Mouse (Mus musculus) forebrain, embryonic 11.5 days (tissue): ENCODE measurements around the gene Ahnak2. TPM values are rescaled to one million over a fixed set of nuclear protein-coding genes. Genes with fewer than 3 reads are reported as not detected.

Experiments used
- ATAC-seq: fragments of 200-750 bp; cut with Nextera tagmentation; replicated peaks from 2 replicates; pipeline ENCODE4 v1.8.0; 2017; ENCODE audit warnings: moderate TSS enrichment; ENCODE audit not compliant: low FRiP score
- DNase-seq: peaks from one replicate; pipeline ENCODE4 v3.0.0-alpha.2; 2017; ENCODE audit warnings: low spot score
- H3K27ac ChIP-seq: fragments of 300-500 bp; sonication (generic); 2 replicates; pipeline ENCODE4 v1.5.1; 2014; ENCODE audit warnings: low read depth, low read length
- H3K27me3 ChIP-seq: fragments of 300-500 bp; sonication (generic); 2 replicates; pipeline ENCODE4 v1.6.1; 2014; ENCODE audit warnings: mild to moderate bottlenecking, low read length, mixed read lengths; ENCODE audit not compliant: control insufficient read depth, insufficient read depth
- H3K36me3 ChIP-seq: fragments of 300-500 bp; sonication (generic); 2 replicates; pipeline ENCODE4 v1.6.1; 2014; ENCODE audit warnings: mild to moderate bottlenecking, low read length, moderate library complexity, mixed read lengths; ENCODE audit not compliant: control insufficient read depth, insufficient read depth
- H3K4me1 ChIP-seq: fragments of 300-500 bp; sonication (generic); replicated peaks from 2 replicates; pipeline ENCODE4 v1.6.1; 2014; ENCODE audit warnings: low read length, mixed read lengths; ENCODE audit not compliant: control insufficient read depth, insufficient read depth
- H3K4me2 ChIP-seq: fragments of 300-500 bp; sonication (generic); 2 replicates; pipeline ENCODE4 v1.6.1; 2014; ENCODE audit warnings: low read depth, mild to moderate bottlenecking, low read length, moderate library complexity, mixed read lengths; ENCODE audit not compliant: severe bottlenecking
- H3K4me3 ChIP-seq: fragments of 300-500 bp; sonication (generic); 2 replicates; pipeline ENCODE4 v1.5.1; 2014; ENCODE audit warnings: low read depth, low read length
- H3K9ac ChIP-seq: fragments of 300-500 bp; sonication (generic); 2 replicates; pipeline ENCODE4 v1.6.1; 2014; ENCODE audit warnings: low read length
- H3K9me3 ChIP-seq: fragments of 300-500 bp; sonication (generic); 2 replicates; pipeline ENCODE4 v1.6.1; 2016; ENCODE audit warnings: low read length, mixed read lengths; ENCODE audit not compliant: control insufficient read depth
- WGBS: fragments of 180-500 bp; shearing (Covaris S2); extraction: QIAGEN DNeasy Blood & Tissue Kit; methylation state at CpG from one replicate; pipeline ENCODE4 v1.1.7; 2014; 5-methylcytosine and 5-hydroxymethylcytosine counted together
- polyA plus RNA-seq: library from polyadenylated mRNA; unstranded; fragments of >200 nt; fragmentation: Nextera tagmentation; extraction: Ambion mirVana; gene quantifications from 2 replicates; pipeline ENCODE4 v1.2.1, GENCODE M21; 2014

Ahnak2 gene
- polyA plus RNA-seq, 1 experiment from 2014 or later: 0.08 TPM

GRCm38 (mm10) chr12:112814682-112815470 is 12.4 kb upstream of the Ahnak2 start:
- H3K4me3 ChIP-seq: no peak overlapping the region
- WGBS: 82% methylated on average over 14 of the region's 14 CpGs
- DNase-seq: no peak
- no peaks in the 10 kb centered on the region; the same call in 1 of the 2 replicates for H3K4me1 ChIP-seq
- peaks cover 4% of the 10 kb centered on the region for H3K36me3 ChIP-seq
- H3K9me3 ChIP-seq: no peaks in the 10 kb centered on the region
- no peak overlapping the region for H3K4me2 ChIP-seq
- H3K27me3 ChIP-seq: no peaks in the 10 kb centered on the region
- ATAC-seq: no peak
- no peak overlapping the region for H3K27ac ChIP-seq
- H3K9ac ChIP-seq: no peak overlapping the region

GRCm38 (mm10) chr12:112813370-112813769 is 10.9 kb upstream of the Ahnak2 start:
- H3K4me1 ChIP-seq: peaks cover 8% of the 10 kb centered on the region
- H3K9ac ChIP-seq: no peak overlapping the region
- H3K4me2 ChIP-seq: no peak overlapping the region
- no peak for DNase-seq
- 89% methylated on average over 7 of the region's 7 CpGs for WGBS
- H3K27ac ChIP-seq: no peak overlapping the region
- no peak for ATAC-seq
- H3K27me3 ChIP-seq: no peaks in the 10 kb centered on the region
- no peak overlapping the region for H3K4me3 ChIP-seq
- no peaks in the 10 kb centered on the region for H3K9me3 ChIP-seq
- H3K36me3 ChIP-seq: peaks cover under 1% of the 10 kb centered on the region; the same call in 1 of the 2 replicates

GRCm38 (mm10) chr12:112810092-112810885 is 7.8 kb upstream of the Ahnak2 start:
- 68% methylated on average over 19 of the region's 19 CpGs for WGBS
- H3K9ac ChIP-seq: no peak overlapping the region; the same call in 1 of the 2 replicates
- DNase-seq (no peak), ATAC-seq (no peak)
- H3K4me3 ChIP-seq: no peak overlapping the region
- no peaks in the 10 kb centered on the region for H3K27me3 ChIP-seq
- no peak overlapping the region for H3K4me2 ChIP-seq
- H3K36me3 ChIP-seq: no peaks in the 10 kb centered on the region
- H3K27ac ChIP-seq: no peak overlapping the region
- H3K9me3 ChIP-seq: no peaks in the 10 kb centered on the region
- H3K4me1 ChIP-seq: peaks cover 10% of the 10 kb centered on the region

GRCm38 (mm10) chr12:112809641-112810040 is 7.2 kb upstream of the Ahnak2 start:
- H3K9ac ChIP-seq: peak overlapping the region; percentile 59
- H3K36me3 ChIP-seq: no peaks in the 10 kb centered on the region
- peak overlapping the region; percentile 96 for H3K4me2 ChIP-seq
- DNase-seq (no peak), ATAC-seq (no peak)
- H3K27me3 ChIP-seq: no peaks in the 10 kb centered on the region
- 28% methylated on average over 8 of the region's 8 CpGs for WGBS
- H3K4me1 ChIP-seq: peaks cover 10% of the 10 kb centered on the region
- H3K27ac ChIP-seq: no peak overlapping the region
- H3K9me3 ChIP-seq: no peaks in the 10 kb centered on the region
- H3K4me3 ChIP-seq: peak overlapping the region; percentile 62

GRCm38 (mm10) chr12:112808587-112809364 is 6.3 kb upstream of the Ahnak2 start, which contains the start of gene Clba1:
Clba1 (plus strand) TSS chr12:112808937.
- DNase-seq: peak; percentile 93
- H3K36me3 ChIP-seq: no peaks in the 10 kb centered on the region
- peak within 1 kb of the TSS; percentile 62 for H3K4me3 ChIP-seq
- ATAC-seq: peak; percentile 92
- H3K27ac ChIP-seq: no peak within 1 kb of the TSS; the same call in 1 of the 2 replicates
- H3K4me2 ChIP-seq: peak within 1 kb of the TSS; percentile 96
- no peaks in the 10 kb centered on the region for H3K27me3 ChIP-seq
- peak within 1 kb of the TSS; percentile 59 for H3K9ac ChIP-seq
- no peaks in the 10 kb centered on the region for H3K9me3 ChIP-seq
- peaks cover 10% of the 10 kb centered on the region for H3K4me1 ChIP-seq
- 2% methylated on average over 64 of the region's 64 CpGs for WGBS

- peak overlapping the region; percentile 96 for H3K4me2 ChIP-seq
- H3K4me1 ChIP-seq: peaks cover 10% of the 10 kb centered on the region
- DNase-seq: no peak
- ATAC-seq: peak; percentile 54
- 58% methylated on average over 5 of the region's 5 CpGs for WGBS
- peak overlapping the region; percentile 59 for H3K9ac ChIP-seq
- H3K9me3 ChIP-seq: no peaks in the 10 kb centered on the region
- no peaks in the 10 kb centered on the region for H3K36me3 ChIP-seq
- H3K27me3 ChIP-seq: no peaks in the 10 kb centered on the region; the same call in 1 of the 2 replicates
- peak overlapping the region; percentile 62 for H3K4me3 ChIP-seq
- H3K27ac ChIP-seq: no peak overlapping the region; the same call in 1 of the 2 replicates
These were observed 5.7 kb upstream of the Ahnak2 start for GRCm38 (mm10) chr12:112808212-112808586.

GRCm38 (mm10) chr12:112807796-112808195 is 5.3 kb upstream of the Ahnak2 start:
- Histone ChIP-seq H3K9me3 (no peaks in the 10 kb centered on the region), H3K27me3 (no peaks in the 10 kb centered on the region; the same call in 1 of the 2 replicates), H3K27ac (no peak overlapping the region), H3K4me1 (peaks cover 10% of the 10 kb centered on the region), H3K4me2 (no peak overlapping the region), H3K36me3 (no peaks in the 10 kb centered on the region), H3K4me3 (no peak overlapping the region), H3K9ac (no peak overlapping the region; the same call in none of the 2 replicates)
- WGBS: 83% methylated on average over 4 of the region's 4 CpGs
- no peak for DNase-seq
- ATAC-seq: no peak

- Histone ChIP-seq H3K9me3 (no peaks in the 10 kb centered on the region), H3K36me3 (no peaks in the 10 kb centered on the region), H3K4me2 (no peak overlapping the region), H3K9ac (no peak overlapping the region), H3K27ac (no peak overlapping the region), H3K4me1 (peaks cover 12% of the 10 kb centered on the region), H3K27me3 (peaks cover 7% of the 10 kb centered on the region), H3K4me3 (no peak overlapping the region)
- ATAC-seq (no peak), DNase-seq (no peak)
- 79% methylated on average over 6 of the region's 6 CpGs for WGBS
These were observed 3.6 kb upstream of the Ahnak2 start for GRCm38 (mm10) chr12:112806044-112806443.
